Mouse (Mus musculus) A20 (cell line): ENCODE results near the gene Ptpn3.
"Not testable (repeated sequence)": the region's sequence is repeated elsewhere in the genome, so short reads cannot be mapped to it uniquely, and the experiment has no call there.

Source experiments
- DNase-seq: peaks from one replicate; pipeline ENCODE4 v3.0.0-alpha.2; 2011; ENCODE audit warnings: low read depth, low spot score

The Ptpn3 gene

DNA sequence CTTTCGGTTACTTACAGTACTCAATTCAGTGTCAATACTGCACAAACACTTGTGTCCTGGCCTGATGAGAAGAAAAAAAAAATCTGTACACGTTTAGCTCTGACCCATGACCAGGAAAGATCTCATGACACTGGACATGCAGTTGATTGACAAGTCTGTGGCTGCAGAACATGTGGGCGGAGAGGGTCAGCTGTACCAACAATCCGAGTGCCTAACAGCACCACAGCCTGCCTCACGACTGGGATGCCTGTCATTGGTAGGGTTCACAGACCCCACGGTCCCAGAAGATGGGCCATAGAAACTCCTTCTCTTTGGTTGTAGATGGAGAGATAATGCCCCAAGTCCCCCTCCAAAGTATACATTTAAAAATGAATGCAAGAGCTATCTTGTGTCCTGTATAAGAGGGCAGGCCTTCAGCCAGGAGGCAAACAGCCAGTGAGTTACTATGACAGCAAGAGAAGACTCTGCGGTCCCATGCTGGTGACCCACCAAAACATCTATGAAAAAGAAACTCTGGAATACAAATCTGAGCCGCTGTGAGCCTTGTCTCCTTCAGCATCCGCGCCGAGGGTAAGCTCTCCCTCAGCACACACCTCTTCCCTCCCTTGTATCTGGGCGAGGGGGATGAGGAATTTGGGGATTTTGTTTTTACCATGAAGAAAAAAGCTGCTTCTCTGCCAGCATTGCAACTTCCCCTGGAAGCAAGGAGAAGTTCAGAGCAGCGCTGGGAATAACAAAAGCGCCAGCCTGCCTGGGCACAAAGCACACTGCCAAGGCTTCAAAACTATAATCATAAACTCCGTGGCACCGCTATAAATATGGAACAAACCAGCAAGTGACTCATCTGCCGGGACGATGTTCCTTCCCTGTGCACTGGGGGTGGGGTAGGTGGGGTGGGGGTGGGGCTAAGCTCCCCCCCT lies 72.8 kb downstream of the Ptpn3 start:
- DNase-seq: no peak

DNA sequence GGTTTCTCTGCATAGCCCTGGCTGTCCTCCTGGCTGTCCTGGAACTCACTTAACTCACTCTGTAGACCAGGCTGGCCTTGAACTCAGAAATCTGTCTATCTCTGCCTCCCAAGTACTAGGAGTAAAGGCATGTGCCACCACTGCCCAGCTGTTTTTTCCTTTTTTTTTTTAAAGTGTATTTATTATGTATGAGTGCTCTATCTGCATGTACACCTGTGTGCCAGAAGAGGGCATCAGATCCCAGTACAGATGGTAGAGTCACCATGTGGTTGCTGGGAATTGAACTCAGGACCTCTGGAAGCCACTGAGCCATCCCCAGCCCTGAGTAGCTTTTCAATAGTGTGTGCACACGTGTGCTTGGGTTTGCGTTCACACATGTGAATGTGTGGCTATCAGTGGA lies 76.9 kb downstream of the Ptpn3 start:
- DNase-seq: peak; percentile 11

DNA sequence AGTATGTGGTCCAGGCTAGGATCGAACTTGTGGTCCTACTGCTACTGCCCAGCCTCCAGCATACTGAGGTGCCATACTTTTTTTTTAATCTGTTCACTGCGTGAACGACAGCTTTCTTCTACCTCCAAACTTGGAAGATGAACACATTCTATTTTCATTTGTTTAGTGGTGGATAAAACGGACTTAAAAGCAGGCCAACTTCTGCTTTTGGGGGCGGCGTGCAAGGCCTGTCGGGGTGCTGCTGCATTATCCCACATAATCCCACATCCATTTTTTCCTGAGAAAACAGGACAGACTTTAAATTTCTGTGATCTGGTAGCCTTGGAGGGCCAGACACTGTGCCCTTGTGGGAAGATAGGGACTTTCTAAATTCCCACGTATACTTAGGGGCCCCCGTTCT lies 83.9 kb downstream of the Ptpn3 start:
- DNase-seq: no peak

DNA sequence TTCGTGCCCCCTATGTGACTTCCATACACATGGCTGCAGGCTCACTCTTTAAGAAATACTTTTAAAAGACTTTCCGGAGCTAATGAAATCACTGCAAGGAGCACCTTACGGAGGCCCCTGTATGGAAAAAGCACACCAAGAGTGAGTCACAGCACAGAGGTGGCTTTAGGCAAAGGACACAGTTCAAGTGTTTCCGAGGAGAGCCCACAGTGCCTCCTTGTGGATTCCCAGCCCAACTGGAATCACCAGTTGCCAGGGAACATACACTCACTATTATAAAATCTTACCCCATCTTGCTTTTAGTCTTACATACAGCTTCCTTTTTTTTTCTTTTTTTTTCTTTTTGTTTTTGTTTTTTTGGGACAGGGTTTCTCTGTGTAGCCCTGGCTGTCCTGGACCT lies 85.1 kb downstream of the Ptpn3 start:
- no peak for DNase-seq

DNA sequence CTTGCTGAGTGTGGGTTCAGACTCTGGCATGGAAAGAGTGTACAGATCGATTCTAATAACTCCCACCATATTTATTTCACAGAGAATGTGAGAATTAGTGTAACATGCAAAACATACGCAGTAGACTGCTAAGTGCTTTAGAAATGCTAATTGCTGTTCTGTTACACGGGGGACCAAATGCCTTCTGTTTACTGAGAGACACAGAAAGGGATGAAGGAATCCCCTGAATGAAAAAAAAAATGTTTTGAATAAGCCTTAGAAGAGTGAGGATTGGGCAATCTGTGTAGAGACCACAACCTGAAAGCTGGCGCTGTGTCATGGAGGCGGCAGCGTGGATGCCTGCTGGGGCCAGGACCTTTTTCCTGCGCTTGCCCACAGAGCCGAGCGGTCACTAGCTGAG lies 86.8 kb downstream of the Ptpn3 start:
- no peak for DNase-seq

DNA sequence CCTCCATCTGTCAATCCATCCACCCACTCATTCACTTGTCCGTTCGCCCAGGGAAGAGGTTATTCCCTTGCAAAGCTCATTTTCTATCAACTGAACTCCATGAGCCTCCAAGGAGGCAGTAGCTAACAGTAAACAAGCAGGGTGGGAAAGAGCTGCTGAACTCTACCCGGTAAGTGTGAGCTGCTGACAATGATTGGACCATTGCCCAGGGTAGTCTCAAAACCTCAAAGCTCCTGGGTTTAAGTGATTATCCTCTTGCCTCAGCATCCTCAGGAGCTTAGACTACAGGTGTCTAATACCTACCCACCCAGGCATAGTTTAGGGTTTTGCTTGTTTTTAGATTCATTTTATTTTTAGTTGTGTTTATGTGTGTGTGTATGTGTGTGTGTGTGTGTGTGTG lies 87.5 kb downstream of the Ptpn3 start:
- no peak for DNase-seq

DNA sequence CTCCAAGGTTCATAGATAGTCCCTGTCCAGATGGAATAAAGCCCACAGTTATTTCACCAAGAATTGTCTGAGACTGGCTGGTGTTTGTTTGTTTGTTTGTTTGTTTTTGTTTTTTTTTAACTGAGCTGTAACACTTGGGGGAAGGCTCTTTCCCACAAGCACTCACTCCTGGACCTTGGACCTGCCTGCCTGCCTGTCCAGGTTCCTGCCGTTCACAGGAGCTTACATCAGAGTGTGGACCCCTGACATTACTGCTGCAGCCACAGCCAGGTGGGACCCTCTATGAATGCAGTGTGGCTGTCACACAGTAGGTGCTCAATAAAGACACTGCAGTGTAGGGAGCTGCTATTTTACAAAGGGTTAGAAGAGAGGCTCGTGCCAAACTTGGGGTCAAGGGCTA lies 89.9 kb downstream of the Ptpn3 start:
- no peak for DNase-seq

DNA sequence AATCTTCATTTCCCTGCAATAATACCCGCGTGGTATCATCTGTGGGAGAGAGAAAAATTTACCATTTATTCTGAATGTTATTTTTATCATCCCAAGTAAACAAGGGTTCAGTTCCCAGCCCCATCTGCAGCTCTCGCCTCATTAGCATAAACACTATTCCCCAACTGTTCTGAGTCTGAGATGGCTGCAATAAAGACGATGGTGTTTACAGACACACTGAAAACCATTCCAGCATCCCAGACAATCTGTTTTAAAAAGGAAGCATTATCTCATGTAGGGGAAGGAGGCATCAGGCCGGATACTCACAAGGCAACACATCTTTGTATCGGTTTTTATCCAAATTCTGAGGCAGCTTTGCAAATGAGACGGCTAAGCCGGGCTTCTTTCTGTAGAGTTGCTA lies 95.7 kb downstream of the Ptpn3 start:
- DNase-seq: no peak

DNA sequence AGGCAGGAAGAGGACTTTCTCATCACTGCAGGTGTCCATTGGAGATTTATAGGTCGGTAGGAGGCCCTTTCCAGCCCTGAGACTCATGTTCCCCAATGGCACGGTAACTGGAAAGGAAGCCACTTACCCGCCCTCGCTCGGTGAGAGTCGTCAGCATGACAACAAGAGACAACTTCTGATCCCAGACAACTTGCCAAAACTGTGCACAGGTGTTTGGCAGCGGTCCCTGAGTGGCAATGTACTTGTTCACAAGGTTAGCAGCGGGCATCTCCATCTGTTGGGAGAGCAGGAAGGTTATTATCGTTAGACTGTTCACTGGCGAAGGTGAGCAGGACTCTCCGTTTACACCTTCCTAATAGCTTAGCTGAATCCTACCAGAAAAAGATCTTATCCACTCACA lies 96.9 kb downstream of the Ptpn3 start:
- no peak for DNase-seq

DNA sequence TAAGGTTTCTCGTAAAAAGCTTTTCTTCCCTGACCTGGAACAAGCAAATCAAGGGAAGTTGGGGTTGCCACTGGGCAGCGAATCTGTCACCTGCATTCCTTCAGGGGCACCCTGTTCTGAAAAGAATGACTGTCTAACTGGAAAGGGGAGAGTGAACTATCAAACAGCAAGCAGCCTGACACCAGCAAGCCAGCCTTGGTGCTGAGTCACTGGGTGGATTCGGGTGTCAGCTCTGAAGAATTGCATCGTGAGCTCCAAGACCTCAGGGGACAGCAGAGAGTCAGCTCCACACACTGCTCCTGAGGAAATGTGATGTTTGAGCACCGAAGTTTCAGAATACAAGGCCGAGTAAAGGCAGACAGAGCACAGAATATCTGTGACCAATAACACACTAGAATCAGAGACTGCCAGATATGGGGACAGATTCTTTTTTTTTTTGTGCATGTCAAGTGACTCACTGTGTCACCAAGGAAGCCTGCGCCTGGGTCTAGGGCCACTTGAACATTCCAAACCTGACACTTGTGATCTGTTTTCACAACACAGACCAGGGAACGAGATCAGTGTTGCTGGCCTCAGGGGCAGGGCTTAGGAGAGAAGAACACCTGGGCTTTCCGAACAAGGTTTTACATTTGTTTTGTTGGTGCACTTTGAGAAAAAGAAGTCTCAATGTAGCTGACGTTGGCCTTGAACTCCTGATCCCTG lies 98.8 kb downstream of the Ptpn3 start:
- no peak for DNase-seq

DNA sequence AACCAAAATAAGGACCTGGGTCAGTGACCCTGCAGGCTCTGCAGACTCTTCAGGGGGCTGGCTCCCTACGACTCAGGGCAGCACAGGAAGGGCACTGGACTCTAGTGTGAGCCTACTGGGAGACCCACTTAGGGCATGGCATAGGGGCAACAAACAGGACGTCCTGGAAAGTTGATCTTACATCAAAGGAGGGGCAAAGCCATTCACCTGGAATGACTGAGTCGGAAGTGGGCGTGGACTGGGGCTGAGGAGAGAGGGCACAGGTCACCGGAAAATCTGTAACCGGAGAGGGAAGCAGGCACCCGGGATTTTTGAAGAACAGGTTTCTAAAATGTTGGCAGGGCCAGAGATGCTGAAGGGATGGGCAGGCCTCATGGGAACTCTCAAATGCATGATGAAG lies 99.5 kb downstream of the Ptpn3 start:
- no peak for DNase-seq

DNA sequence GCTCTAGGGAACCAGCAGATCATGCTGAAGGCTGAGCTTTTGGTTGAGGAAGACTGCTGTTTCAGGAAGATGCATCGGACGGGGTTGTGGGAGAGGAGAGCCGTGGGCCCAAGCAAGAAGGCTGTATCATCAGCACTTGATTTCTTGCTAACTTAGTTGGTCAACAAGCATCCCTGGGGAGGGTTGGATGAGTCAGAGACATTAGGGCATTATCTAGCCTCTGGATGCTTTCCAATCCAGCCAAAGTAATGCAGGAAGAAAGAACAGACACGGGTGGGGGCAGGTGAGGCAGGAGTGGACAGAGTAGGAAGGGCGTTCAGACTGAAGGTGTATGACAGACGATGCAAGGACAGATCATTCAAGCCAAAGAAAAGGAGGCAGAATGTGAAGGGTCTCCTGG lies 101.0 kb downstream of the Ptpn3 start:
- DNase-seq: no peak

DNA sequence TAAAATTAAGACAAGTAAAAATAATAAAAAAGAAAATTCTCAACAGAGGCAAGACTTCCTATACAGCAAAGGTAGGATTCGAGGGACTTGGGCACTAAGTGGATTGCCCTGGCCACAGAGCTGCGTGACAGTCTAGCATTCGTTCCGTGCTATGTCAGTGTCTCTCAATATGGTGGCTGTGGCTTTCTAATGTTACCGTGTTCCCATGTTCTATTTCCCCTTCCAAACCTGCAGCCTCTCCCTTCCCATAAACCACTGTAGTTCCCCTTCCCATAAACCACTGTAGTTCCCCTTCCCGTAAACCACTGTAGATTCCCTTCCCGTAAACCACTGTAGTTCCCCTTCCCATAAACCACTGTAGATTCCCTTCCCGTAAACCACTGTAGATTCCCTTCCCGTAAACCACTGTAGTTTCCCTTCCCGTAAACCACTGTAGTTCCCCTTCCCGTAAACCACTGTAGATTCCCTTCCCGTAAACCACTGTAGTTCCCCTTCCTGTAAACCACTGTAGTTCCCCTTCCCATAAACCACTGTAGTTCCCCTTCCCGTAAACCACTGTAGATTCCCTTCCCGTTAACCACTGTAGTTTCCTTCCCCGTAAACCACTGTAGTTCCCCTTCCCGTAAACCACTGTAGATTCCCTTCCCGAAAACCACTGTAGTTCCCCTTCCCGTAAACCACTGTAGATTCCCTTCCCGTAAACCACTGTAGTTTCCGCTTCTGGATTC lies 102.8 kb downstream of the Ptpn3 start:
- not testable (repeated sequence) for DNase-seq

DNA sequence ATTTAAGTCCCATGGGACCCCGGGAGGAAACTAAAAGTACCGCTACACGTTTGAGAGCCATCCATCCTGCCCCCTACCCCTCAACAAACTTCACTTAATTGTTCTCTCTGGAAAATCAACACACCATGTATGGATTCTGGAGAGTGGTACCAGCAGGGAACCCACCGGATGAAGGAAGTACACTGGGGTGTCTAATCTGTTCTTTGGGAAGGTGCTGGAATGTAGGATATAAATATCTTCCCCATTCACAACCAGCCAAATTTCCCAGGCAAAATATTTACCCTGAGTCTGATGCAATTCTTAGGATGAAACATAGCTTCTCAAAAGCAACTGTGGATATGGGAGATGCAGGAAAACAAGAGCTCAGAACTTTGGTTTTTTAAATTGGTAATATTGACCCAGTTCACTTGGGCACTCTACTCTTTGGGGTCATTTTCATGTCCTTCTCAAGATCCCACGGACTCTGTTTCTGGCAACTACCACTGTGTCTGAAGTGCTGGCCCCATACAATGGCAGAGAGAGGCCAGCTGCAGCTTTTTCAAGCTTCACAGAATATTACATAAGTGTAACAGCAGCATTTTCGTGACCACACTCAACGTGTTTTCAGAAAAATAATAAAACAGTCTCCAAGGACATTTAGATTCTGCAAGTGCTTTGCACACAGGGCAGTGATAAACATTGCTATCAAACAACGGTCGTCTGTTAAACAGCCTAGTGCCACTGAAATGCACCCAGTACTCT lies 109.9 kb downstream of the Ptpn3 start:
- no peak for DNase-seq

DNA sequence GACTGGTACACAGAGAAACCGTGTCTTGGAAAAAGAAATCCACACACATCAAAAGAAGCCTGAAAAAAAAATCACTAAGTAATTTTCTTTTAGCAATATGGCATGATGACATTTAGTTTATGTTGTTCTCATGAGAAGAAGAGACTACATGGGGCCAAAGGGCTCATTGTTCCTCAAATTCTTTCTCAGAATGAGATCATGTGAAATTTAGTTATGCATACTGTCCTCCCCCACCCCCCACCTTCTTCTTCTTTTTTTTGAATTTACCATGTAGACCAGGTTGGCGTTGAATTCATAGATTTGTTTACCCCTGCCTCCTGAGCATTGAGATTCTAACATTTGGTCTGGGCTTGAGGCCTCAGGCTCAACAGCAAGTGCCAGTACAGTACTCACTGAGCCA lies 111.8 kb downstream of the Ptpn3 start:
- DNase-seq: no peak

DNA sequence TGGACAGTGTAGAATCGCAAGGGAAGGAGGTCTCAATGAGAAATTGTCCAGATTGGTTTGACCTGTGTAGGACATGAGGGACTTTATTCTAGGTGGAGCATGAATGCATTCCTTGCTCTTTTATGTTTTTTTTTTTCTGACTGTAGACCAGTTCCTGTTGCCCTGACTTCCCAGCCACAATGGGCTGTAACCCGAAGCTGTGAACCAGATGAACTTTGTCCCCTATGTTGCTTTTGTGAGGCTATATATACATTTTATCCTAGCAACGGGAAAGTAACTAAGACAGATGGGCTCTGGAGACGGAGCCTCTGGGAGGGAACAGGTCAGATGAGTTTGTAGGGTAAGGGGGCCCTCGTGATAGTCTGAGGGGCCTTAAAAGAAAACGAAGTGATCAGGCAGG lies 115.6 kb downstream of the Ptpn3 start:
- DNase-seq: no peak

DNA sequence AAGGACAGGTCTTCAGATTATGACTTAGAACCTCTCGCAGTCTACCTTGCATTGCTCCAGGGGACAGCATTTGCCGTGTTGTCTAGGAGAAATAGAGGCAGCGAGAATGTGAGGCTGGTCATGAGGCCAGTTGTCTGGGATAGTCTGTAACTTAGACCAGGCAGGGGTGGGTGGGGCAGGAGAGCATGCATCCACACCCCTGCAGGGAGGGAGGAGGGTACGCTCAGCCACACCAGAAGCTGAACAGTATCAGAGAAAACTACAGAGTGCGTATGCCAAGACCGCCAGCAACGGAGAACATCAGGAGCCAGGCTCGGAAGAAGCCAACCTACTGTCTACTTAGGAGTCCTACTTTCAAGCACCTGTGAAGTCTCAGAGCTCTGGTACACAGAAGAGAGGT lies 116.2 kb downstream of the Ptpn3 start:
- DNase-seq: no peak

DNA sequence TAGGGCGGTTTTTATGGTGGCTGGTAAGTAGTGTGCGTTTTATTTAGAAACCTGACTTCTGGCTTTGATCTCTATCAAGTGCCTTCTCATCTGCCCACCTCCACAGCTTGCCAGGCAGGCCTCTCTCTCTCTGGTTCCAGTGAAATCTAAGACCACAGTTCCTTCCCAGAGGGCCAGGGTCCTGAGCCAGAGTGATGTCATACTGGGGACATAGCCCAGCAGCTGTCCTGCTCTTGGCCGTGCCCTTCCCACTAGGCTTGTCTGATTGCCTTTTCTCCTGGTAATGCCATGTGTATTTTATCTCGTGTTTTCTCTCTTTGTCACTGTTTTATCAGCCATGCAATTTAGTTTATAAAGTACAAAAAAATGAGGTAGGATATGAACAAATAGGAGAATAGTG lies 118.1 kb downstream of the Ptpn3 start:
- no peak for DNase-seq

DNA sequence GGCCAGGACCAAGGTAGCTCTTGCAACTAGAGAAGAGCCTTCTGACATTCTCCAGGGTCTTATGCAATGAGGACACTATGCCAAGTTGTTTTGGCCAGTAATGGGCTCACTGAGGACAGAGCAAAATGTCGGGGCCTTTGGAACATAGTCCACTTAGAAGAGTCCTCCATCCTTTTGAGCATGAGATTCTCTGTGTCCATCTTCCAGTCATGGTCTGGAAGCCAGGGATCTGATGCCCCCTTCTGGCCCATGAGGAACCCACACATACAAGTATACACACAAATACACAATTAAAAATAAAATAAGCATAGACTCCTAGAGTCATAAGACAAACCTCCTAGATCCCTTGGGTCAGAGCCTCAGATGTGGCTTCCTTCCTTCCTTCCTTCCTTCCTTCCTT lies 120.1 kb downstream of the Ptpn3 start:
- DNase-seq: peak; percentile 22

DNA sequence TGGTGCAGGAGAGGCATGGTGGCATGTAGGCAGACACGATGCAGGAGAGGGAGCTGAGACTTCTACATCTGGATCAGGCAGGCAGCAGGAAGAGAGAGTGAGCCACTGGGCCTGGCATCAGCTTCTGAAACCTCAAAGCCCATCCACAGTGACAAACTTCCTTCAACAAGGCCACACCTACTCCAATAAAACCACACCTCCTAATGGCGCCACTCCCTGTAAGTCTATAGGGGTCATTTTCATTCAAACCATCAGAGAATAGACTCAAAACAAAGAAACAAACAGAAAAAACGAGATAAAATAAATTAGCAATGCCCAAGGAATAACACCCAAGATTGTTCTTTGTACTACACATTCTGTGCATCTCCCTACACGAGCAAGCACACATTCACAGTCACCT lies 122.8 kb downstream of the Ptpn3 start:
- no peak for DNase-seq

DNA sequence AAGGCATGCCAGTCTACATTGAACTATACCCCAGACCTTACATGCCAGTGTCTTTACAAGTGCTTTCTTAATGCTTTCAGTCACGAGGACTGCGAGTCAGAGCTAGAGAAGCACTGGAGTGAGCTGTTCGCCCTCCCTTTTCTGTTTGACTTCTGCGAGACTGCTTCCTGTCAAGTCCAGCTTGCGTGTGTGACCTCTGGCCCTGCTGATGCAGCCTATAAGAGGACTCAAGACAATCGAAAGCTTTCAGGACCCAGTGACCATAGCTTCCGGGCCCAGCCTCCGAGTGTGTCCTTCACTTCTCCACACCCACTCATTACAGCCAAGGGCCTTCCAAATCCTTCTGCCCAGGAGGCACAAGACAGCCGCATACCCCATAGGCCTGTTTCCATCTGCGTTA lies 126.3 kb downstream of the Ptpn3 start:
- DNase-seq: no peak

DNA sequence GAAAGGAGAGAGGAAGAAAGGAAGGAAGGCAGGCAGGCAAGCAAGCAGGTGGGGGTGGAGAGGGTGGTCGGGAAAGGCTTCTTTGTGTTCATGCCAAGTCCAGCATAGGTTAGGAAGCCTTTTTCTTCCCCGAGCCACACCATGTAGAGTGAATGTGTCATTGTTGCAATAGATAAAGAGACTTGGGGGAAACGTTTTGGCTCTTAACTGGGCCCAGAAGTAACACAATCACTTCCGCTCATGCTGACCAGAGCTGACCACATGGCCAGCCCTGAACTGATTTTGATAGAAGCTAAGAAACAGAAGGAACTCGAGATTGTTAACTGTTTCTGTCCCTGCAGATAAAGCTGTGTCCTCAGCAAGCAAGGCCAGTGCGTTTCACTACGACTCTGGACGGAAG lies 128.8 kb downstream of the Ptpn3 start:
- DNase-seq: no peak
